Mouse (Mus musculus) ovary, postnatal 36 days (tissue): Measurements from ENCODE around the gene Pinlyp.
"Not testable (repeated sequence)": the region's sequence is repeated elsewhere in the genome, so short reads cannot be mapped to it uniquely, and the experiment has no call there.

Experiments
- DNase-seq: peaks from one replicate; pipeline ENCODE4 v3.0.0; 2022; ENCODE audit warnings: low spot score, mixed read lengths

Pinlyp gene

DNA sequence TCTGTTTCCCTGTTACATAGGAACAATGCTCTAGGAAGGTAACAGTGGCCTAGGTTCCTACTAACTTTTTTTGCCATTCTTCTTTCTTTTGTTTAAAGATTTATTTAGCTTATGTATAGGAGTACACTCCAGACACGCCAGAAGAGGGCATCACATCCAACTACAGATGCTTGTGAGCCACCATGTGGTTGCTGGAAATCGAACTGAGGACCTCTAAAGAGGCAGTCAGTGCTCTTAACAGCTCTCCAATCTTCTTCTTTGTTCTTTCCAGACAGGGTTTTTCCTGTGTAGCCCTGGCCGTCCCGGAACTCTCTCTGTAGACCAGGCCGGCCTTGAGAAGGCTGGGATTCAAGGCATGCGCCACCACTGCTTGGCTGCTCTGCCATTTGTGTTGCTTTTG is 20.9 kb downstream of the Pinlyp start:
- DNase-seq: no peak

DNA sequence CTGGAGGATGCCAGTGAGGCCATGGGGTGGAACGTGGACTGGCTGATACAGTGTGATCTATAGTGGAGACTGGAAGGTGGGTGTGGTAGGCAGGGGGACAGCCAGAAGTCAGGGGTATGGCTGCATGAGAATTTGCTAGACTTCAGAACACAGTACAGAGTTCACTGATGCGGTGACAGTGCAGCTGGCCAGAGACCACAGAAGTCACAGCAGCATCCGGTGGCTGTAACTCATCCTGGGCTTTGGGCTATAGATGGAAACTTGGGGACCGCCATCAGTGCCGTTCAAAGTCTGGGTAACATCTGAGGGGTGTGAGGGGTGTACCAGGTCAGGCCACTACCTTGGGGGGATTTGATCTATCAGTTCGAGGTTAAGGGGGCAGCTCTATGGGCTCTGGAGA is 22.2 kb downstream of the Pinlyp start:
- no peak for DNase-seq

DNA sequence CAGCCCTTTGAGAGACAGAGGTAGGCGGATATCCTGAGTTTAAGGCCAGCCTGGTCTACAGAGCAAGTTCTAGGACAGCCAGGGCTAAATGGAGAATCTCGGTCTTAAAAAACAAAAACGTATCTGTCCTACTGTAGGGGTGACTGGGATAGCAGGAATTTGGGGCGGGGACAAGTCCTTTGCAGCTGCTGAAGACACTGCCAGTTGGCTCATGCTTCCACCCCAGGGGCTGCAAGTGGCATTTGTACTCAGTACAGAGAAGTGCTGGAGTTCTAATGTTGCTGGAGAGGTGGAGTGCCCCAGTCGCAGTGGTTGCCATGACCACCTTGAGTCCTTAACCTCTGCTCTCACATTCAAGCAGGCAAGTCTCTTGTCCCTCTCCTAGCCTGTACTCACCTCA is 23.1 kb downstream of the Pinlyp start:
- no peak for DNase-seq

DNA sequence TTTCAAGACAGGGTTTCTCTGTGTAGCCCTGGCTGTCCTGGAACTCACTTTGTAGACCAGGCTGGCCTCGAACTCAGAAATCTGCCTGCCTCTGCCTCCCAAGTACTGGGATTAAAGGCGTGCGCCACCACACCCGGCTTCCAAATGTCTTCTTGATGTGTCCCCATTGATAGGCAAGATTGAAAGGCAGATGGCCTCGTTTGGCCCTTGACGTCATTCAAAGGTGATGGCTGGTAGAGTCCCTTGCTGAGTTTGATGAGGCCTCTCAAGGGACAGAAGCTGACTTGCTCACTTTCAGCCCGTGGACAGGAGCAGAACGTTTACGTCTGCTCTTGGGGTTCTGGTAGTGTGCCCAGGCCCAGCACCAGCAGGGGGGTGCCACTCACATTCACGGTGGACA is 25.9 kb downstream of the Pinlyp start:
- not testable (repeated sequence) for DNase-seq

DNA sequence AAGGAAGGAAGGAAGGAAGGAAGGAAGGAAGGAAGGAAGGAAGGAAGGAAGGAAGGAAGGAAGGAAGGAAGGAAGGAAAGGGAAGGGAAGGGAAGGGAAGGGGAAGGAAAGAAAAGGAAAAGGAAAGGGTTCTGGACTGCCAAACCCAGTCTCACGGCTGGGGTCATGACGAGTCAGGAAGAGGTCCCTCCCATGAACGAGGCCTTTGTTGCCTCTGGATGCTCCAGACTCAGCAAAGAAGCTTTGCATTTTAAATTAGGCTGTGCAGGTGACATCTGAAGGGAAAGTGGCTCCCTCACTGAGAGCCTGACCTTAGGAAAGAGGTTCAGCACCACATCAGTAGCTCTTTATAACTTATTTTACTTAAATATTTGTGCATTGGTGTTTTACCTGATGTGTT is 26.8 kb downstream of the Pinlyp start:
- DNase-seq: no peak

DNA sequence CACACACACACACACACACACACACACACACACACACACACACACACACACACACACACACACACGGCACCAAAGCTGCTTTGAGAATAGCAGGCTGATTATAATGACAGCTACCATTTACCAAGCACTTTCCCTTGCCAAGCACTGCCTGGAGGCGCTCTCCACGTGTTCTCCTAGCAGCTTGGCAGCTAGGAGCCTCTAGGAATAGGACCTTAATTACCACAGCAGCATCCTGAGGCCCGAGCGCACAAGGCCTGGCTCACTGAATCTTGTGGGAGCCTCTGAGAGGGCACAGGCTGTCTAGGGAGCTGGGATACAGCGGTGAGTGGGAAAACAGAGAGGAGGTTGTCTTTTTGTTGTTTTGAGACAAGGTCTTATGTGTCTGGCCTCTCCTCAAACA is 28.3 kb downstream of the Pinlyp start:
- no peak for DNase-seq

DNA sequence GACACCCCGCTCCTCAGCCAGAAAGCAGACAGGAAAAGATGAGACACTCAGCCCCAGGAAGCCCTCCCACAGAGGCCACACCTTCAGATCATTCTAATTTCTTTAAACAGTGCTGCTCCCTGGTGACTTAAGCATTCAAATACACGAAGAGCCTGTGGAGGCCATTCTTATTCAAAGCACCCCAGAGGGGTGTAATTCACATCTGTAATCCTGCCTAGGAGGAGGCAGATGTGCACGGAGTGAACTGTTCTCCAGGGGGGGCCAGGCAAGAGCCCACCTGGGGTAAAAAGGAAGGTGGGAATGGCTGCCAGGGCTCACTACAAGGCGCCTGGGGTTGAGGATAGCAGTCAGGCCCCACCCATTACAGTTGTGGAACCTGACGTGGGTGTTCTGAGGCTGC is 28.8 kb downstream of the Pinlyp start:
- no peak for DNase-seq

DNA sequence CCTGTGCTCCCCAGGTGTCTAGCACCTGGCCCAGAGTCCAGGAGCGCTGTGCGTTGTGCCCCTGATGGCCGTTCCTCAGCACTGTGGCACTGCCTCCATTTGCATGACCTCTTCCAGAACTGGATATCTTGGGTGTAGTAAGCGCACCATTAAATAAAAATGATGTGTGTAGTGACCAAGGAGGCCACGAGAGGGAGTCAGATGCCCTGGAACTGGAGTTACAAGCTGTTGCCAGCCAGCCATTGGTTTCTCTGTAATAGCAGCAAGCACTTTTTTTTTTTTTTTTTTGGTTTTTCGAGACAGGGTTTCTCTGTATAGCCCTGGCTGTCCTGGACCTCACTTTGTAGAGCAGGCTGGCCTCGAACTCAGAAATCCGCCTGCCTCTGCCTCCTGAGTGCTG is 29.6 kb downstream of the Pinlyp start:
- not testable (repeated sequence) for DNase-seq

DNA sequence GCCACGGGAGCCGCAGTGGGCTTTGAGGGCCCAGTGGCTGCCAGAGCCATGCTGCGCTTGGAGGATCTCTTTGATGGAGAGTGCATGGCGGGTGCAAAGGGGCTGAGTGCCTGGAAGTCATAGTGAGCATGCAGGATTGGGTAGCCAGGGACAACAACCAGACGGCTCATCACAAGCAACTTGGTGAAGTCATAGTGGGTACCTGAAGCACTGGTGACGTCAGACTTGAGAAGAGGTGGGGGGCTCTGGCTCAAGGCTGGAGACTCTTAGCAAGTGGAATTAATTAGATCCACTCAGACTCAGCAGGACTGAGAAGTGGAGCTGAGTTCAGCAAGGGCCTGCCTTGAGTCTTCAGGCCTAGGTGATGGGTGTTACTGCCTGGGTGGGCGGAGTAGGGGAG is 33.6 kb downstream of the Pinlyp start, which contains the start of gene AC161166.1:
Gene AC161166.1 (minus strand): TSS at position 101 of the 400 bp plus-strand sequence.
- no peak for DNase-seq

DNA sequence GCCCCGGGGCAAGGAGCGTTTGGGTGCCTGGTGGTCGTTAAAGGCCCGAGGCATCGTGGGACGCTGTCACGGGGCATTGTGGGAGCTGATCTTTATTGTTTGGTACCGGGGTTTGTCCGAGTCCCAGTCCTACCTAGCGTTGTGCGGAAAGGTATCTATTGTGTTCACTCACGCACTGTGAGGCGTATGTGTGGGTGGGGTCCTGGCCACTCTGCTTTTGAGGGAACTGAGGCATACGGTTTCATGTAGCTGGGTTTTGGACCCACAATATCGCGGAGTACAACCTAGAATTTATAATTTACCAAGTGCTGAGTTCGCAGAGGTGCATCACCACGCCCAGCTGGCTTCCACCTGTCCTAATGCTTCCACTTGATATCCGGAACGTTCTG is 38.2 kb downstream of the Pinlyp start:
- no peak for DNase-seq

DNA sequence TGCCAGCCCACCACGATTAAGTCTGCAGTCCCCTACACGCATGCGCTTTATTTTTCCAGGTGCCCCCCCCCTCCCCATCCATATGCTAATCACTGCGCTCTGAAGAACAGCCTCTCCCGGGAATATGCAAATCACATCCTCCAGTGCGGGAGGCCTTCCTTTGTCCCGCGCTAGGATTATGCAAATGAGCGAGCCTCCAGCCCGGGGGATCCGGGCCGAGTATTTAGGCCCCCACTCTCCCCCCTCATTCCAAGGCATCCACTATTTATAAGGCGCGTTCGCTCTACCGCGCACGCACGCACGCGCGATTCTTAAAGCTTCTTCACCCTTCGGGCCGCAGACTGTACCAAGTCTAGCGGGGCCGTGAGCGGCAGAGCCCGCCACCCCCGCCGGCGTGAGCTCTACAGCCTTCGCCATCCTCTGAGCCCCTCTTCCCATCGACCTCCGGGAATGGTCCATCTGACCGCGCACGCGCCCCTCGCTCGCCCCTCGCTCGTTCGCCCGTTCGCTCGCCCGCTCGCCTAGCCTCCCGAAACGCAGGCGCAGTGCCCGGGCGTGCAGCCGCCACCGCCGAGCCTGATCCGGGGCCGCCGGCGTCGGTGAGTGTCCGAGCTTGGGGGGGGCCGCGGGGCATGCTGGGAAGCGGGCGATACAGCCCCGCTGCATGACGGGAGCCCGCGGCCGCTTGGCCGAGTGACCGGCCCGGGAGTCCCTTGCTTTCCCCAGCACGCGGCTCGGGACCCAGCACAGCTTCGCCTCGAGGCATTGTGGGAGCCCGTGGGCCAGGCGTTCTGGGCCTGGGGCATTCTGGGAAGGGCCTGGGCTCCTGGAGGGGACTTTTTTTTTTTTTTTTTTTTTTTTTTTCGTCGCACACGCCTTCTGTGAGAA is 38.8 kb downstream of the Pinlyp start, which contains the start of gene Zfp428:
Gene Zfp428 (plus strand): TSS at position 169 of the 888 bp plus-strand sequence.
- DNase-seq: peak; percentile 87

DNA sequence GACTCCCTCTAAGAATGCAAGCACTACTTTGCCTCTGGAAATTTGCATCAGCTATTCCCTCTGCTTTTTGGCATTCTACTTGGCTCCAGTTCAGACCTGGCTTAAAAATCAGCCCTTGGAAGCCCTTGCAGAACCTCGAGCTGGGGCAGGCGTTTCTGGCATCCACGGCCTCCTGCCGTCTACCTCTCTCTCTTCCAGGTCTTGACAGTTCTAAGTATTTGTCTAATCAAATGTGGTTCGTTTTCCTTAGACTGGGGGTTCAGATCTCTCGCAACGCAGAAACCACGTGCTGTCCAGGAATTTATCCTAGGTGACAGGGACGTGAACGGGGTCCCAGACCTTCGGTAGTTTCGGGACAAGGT is 39.5 kb downstream of the Pinlyp start:
- DNase-seq: peak; percentile 24

DNA sequence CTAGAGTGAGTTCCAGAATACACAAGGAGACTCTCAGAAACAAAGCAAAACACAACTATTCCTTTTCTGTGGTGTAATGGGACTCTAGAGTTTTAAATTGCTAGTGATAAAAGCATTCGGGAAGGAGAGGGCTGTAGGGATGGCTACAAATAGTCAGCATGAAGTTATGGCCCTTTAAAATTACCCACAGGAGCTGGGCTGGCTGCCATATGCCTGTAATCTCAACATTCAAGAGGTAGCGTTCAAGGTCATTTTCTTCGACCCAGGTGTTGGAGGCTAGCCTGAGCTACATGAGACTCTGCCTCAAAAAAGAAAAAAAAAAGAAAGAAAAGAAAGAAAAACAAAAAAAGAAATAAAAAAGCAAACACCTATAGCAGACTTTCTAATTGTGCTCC is 39.9 kb downstream of the Pinlyp start:
- DNase-seq: no peak

DNA sequence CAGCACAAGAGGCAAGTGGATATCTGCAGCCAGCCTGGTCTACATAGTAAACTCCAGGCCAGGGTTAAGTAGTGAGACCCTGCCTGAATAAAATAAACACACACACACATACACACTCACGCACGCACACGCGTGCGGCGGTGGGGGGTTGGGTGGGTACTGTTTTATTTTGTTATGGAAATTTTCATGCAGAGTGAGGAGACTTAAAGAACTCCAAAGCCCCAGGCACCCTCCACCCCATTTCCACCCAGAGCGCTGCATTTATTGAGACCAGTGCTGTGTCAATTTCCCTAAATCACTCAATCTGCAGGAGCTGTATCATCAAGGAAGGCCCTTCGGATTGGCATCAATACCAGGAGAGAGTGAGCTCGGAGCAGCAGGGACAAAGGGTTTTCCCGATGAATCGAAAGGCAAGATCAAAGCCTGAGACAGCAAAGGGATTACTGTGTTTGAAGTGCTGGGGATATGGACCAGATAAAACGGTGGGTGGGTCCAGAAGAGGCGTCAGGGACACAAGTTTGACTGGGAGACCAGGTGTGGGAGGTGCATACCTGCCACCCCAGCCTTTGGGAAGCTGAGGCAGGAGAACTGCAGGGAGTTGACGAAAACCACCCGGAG is 40.4 kb downstream of the Pinlyp start:
- DNase-seq: no peak

DNA sequence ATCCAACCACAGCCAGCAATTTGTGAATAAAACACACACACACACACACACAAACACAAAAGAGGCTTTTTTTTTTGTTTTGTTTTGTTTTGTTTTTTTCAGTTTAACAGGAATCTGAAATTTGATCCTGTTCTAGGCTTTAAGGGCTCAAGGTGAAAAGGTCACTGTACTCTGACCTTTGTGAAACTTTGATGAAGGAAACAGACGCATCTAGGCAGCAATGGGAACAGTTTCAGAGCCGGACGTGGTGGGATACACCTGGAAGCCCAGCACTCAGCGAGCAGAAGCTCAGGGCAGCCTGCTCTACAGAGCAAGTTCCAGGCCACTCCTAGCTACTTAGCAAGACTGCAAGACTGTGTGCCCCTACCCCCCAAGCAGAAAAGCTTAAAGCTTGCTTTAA is 41.0 kb downstream of the Pinlyp start:
- no peak for DNase-seq

DNA sequence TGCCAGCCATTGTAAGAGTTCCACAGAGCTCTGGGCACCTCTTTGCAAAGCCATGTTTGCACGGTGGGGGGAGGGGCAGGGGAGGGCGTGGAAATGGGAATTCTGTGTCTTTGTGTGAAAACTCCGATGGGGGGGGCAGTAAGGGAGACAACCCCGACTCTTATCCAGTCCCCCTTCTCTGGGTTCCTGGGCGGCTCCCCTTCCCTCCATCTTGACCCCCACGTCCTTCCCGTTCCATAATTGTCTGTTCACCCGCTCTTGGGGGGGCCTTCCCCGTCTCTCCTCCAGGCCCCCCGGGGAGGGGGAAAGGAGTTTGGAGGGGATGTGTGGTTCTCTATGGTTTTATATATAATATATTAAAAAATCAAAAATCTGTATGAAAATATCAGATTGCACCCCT is 41.9 kb downstream of the Pinlyp start:
- DNase-seq: no peak

DNA sequence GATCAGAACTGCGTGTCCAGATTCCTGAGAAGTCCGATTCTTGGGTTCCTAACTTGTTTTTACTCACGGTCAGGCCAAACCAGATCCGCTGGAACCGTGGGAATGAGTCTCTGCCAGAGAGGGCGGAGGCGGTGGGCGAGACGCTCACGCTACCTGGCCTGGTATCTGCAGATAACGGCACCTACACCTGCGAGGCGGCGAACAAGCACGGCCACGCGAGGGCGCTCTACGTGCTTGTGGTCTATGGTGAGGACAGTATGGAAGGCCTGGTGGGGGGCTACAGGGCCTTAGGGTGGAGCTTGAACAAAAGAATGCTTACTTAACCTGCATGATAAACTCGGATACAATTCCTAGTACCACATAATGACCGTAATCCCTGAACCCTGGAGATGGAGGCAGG is 44.4 kb downstream of the Pinlyp start:
- no peak for DNase-seq

DNA sequence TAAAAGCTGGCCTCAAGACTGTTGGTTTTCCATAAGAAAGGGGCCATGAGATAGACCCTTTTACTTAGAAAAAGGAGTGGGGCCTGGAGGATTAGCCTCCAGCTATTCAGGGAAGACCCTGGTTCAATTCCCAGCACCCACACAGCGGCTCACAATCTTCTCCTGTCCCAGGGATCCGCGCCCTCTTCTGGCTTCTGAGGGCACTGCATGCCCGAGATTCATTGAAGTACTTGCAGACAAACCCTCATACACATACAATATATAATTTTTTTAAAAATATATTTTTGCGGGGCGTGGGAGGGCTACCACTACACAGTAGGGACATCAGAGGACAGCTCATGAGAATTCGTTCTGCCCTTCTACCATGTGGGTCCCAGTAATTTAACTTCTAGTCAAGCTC is 45.0 kb downstream of the Pinlyp start:
- no peak for DNase-seq

DNA sequence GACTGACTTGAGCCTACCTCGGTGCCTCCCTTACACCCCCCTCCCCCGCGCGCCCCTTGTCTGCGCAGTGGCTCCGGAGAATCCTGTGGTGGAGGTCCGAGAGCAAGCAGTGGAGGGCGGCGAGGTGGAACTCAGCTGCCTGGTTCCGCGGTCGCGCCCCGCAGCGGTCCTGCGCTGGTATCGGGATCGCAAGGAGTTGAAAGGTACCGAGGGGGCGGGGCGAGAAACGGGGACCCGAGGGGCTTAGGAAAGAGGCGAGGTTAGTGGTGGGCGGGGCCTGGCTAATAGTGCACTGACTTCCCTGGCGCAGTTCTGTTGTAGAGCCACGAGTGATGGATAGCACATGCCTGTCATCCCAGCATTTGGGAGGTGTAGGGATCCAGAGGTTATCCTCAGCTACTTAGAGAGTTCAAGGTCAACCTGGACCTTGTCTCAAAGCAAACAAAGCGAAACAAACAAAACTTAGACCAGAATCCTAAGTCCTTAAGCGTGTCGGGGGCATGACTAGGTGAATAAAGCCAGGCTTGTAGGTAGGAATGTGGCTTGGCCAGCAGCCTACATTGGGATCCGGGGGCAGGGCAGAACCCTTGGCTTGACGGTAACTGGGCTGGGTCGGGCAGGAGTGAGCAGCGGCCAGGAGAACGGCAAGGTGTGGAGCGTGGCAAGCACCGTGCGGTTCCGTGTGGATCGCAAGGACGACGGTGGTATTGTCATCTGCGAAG is 45.9 kb downstream of the Pinlyp start:
- DNase-seq: no peak
